Mouse (Mus musculus): ENCODE results near the gene Gm10273.
"Not testable (repeated sequence)": the region's sequence is repeated elsewhere in the genome, so short reads cannot be mapped to it uniquely, and the experiment has no call there.

The Gm10273 gene

GRCm38 (mm10) chr10:59395461-59395860 lies at the start of gene Gm10273:
Gm10273 (plus strand) TSS chr10:59395632.
- DNase-seq = not testable (repeated sequence)

DNA sequence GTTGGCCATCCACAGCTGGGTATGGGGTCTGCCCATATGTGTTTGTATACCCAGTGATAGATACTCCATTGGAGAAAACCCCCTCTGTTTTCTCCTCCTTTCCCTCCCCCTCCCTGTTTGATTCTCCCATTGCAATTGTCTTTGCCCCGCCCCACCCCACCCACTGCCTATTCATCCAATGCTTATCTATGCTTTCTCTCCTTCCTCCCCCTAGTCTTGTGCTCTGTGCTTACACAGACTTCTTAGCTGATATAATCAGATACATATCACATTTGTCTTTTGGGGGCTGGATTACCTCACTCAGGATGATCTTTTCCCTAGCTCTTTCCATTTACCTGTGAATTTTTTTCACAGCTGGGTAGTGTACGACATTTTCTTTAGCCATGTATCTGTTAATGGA lies 48.9 kb upstream of the Gm10273 start:
- no peak for DNase-seq

GRCm38 (mm10) chr10:59348200-59348599 lies 47.2 kb upstream of the Gm10273 start:
- no peak for DNase-seq

DNA sequence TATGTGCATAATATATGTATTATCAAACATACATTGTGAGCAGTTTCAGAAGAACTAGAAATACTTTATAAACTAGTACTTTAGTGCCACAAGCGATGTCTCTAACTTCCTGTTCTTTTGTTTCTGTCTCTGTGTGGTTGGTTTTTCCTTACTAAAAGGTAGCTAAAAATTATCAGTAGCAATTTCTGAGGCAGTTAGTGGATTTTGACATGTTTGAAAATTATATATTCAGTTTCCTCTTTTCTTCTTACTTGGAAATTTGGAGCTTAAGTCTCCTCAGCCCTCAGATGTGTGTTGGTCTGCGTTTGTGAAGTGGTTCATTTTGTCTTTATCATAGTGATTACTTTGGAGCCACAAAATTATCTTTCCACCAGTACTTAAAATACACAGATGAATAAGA lies 45.9 kb upstream of the Gm10273 start:
- no peak for DNase-seq

- no peak for DNase-seq
Observed at GRCm38 (mm10) chr10:59353065-59353464, 42.4 kb upstream of the Gm10273 start.

DNA sequence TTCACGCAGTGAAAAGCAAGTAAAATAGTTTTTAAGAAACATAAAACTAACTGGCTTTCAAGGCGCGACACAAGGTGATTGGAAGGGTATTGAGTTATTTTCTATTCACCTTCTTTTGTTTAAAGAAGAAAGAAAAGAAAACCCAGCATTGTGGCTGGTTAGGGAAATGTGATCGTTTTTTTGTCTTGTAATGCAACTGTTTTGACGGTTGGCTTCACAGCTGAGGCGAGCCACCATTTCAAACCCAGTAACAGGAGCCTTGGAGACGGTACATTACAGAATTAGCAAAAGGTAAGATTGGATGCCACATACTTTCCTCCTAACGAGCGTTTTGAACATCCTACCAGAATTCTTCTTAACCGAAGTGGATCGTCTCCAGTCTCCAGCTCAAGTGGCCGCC lies 41.3 kb upstream of the Gm10273 start:
- no peak for DNase-seq

GRCm38 (mm10) chr10:59355020-59355419 lies 40.4 kb upstream of the Gm10273 start:
- DNase-seq = no peak

DNA sequence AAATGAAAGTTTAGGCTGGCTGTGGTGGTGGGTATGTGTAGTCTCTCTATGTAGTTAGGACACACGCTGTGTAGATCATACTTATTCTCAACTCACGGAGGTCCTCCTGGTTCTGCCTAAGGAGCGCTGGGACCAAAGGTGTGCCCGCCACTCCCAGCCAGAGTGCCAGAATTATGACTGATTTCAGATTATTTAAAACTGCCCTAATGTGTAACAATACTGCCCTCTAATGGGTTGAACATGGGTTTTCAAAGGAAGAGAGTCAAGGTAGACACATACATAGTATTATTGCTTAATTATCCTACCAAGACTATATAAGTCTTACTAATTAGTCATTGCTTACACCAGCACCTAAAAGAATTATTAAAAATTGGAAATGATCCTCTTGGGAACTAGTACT lies 36.7 kb upstream of the Gm10273 start:
- no peak for DNase-seq

DNA sequence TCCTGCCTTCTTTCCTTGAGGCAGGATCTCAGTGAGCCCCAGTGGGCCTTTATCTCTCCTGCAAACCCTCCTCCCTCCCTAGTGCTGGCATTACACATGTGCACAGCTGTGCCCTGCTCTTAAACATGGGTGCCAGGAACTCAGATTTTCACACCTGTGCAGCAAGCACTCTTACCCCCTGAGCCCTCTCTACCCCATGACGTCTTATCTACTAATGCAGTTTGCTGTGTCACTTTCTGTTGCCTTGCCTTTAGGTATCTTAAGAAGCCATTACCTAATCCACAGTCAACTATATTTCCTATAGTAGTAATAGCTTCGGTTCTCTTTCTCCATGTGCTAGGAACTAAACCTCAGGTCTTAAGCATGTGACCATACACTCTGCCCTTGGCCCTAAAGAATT lies 32.2 kb upstream of the Gm10273 start:
- no peak for DNase-seq

DNA sequence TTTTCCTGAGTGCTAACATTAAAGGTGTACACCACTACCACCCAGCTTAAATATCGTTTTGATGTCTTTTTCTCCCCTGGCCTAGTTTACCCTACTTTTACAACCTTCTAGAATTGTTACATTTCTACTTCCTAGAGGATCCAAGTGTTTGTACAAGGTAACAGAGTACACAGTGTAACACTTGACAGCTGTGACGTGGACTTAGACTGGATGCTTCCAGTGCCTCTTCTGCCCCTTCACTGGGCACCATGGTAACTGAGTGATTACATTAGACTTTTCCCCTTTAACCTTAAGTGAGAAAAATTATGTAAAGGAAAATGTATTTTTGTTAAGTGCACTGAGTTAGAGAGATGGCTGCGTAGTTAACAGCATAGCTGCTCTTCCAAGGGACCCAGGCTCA lies 30.9 kb upstream of the Gm10273 start:
- no peak for DNase-seq

- no peak for DNase-seq
Observed at GRCm38 (mm10) chr10:59365804-59366589, 29.4 kb upstream of the Gm10273 start.

- DNase-seq = no peak
Observed at GRCm38 (mm10) chr10:59366746-59367145, 28.7 kb upstream of the Gm10273 start.

DNA sequence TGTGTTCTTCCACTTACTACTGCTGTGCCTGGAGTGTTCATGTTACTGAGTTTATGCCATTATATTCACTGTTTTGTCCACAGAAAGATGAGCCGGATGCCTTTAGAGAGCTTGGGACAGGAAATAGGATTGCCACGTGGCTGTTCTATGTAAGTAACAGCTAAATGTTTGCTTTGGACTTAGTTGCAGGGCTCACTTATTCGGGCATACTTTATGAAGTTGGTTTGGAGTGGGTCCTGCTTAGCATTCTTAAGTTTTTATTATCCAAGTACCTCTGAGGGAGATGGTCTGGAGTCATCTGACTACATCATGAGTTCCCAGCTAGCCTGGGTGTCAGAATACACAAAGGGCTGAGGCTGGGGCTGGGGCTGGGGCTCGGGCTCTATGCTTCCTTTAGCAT lies 28.2 kb upstream of the Gm10273 start:
- DNase-seq = no peak

- DNase-seq = no peak
Observed at GRCm38 (mm10) chr10:59368729-59369128, 26.7 kb upstream of the Gm10273 start.

DNA sequence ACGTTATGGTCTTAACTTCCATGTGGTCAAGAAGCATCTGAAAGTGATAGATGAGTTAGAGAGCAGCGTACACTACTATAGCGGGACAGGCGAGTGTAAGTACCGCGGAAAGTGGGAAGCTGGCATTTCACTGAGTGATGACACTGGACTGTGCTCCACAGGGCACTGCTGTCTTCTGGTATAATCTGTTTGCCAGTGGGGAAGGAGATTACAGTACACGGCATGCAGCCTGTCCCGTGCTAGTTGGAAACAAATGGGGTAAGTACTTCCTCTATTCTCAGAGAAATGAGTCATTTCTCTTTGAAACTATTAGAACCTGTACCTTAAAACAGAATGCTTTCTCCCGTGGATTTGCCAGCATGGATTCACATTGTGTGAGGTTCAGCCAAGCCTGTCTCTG lies 26.0 kb upstream of the Gm10273 start:
- DNase-seq = no peak

- DNase-seq = no peak
Observed at GRCm38 (mm10) chr10:59377906-59378305, 17.5 kb upstream of the Gm10273 start.

GRCm38 (mm10) chr10:59378728-59379127 lies 16.7 kb upstream of the Gm10273 start:
- DNase-seq = no peak

DNA sequence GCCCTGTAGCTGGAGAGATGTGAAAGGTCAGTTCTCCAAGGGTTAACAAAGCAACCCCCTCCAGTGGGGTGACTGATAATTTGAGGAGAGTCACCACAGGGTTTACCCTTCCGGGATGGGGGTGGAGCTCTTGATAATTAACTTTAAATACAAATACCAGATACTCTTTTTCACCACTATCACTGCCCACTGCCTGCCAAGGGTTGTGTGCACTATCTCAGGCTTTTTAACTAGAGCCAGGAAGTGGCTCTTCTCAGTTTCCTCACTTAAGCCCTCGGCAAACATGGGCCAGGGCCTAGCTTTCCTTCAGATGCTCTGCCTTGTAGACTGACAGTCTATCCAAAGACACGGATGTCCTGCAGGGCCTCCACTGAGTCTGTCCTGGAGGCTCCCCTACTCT lies 15.5 kb upstream of the Gm10273 start:
- no peak for DNase-seq

GRCm38 (mm10) chr10:59380411-59380821 lies 15.0 kb upstream of the Gm10273 start:
- DNase-seq = no peak

- not testable (repeated sequence) for DNase-seq
Observed at GRCm38 (mm10) chr10:59381563-59381962, 13.9 kb upstream of the Gm10273 start.

DNA sequence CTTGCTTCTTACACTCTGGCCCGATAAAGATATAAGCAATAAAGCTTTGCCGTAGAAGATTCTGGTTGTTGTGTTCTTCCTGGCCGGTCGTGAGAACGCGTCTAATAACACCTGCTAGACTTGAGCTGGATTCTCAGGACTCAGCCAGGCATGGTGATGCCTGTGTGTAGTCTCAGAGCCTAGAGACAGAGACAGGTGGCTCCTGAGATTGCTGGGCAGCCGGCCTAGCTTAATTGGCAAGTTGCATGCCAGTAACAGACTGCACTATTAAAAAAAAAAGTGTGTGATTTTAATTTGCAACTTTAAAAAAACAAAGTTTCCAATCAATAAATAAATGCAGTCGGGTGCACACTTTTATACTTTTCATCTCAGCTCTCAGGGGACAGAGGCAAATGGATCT lies 8.5 kb upstream of the Gm10273 start:
- DNase-seq = no peak

DNA sequence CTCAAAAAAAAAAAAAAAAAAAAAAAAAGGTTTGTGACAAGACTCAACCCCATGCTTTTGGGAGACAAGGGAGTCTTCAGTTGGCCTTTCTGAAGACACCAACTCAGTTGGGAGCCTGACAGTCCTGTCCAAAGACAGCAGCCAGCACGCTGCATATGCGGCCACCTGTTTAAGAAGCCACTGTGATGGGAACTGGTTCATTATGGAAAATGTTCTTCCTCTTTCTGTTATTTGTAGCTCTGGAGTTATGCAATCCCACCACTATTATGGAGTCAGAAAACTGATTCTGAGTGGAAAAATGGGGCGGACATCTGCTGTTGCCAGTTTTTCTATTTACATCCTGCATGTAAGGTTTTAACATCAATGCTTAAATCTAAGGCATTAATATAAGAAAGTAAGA lies 5.8 kb upstream of the Gm10273 start:
- DNase-seq = no peak

- DNase-seq = no peak
Observed at GRCm38 (mm10) chr10:59391907-59392306, 3.5 kb upstream of the Gm10273 start.

- DNase-seq = no peak
Observed at GRCm38 (mm10) chr10:59402899-59403792, 7.7 kb downstream of the Gm10273 start, which contains the start of gene Pla2g12b. Pla2g12b (plus strand) TSS chr10:59403660.
